15 mouse cellular contexts compared by ENCODE assay signal in genomic region chr11:57306116-57306515, GRCm38 (mm10).
"Had no signal": no experiment of that assay in that cellular context is flagged by ENCODE, and none has a peak within 500 bp of the region (broad histone marks: within the 10 kb centered on the region; RNA-seq: fewer than 3 reads in every experiment).

No protein-coding gene starts in this region.

- DNase-seq: left cerebral cortex, postnatal 4 days; liver, postnatal 0 days; lung, postnatal 10 days; lung, postnatal 36 days; midbrain, embryonic 14.5 days; thymus, adult 18-20 months; thymus, postnatal 36 days had no signal

- H3K27me3 ChIP-seq: limb, embryonic 12.5 days; limb, embryonic 15.5 days; lung, embryonic 15.5 days; megakaryocyte, embryonic 14.5 days had no signal

- ATAC-seq: intestine, postnatal 0 days; liver, postnatal 0 days had no signal

- H3K27ac ChIP-seq: limb, embryonic 12.5 days; limb, embryonic 15.5 days; liver, embryonic 14.5 days; lung, embryonic 15.5 days had no signal

- H3K36me3 ChIP-seq: limb, embryonic 12.5 days; limb, embryonic 15.5 days; lung, embryonic 15.5 days had no signal

- H3K9me3 ChIP-seq: limb, embryonic 12.5 days; limb, embryonic 15.5 days; lung, embryonic 15.5 days; megakaryocyte, embryonic 14.5 days had no signal

- H3K4me1 ChIP-seq: limb, embryonic 12.5 days; limb, embryonic 15.5 days; lung, embryonic 15.5 days had no signal

- H3K9ac ChIP-seq: limb, embryonic 12.5 days; limb, embryonic 15.5 days; liver, embryonic 14.5 days; liver, postnatal 0 days; lung, embryonic 15.5 days had no signal

- H3K4me2 ChIP-seq: limb, embryonic 12.5 days; limb, embryonic 15.5 days; liver, embryonic 11.5 days; lung, embryonic 15.5 days; midbrain, embryonic 11.5 days had no signal

- H3K4me3 ChIP-seq: limb, embryonic 12.5 days; limb, embryonic 15.5 days; lung, embryonic 15.5 days; megakaryocyte, embryonic 14.5 days had no signal
